Mouse (Mus musculus): ENCODE data around the gene Pak1.
"Not testable (repeated sequence)": the region's sequence is repeated elsewhere in the genome, so short reads cannot be mapped to it uniquely, and the experiment has no call there.

Gene Pak1

GRCm38 (mm10) chr7:97849557-97849956 is 61.2 kb downstream of the Pak1 start:
- DNase-seq (ENCODE audit: low read depth) = not testable (repeated sequence)

GRCm38 (mm10) chr7:97850331-97850730 is 62.0 kb downstream of the Pak1 start:
- DNase-seq (ENCODE audit: low read depth) = no peak

GRCm38 (mm10) chr7:97863512-97863911 is 75.2 kb downstream of the Pak1 start:
- DNase-seq (ENCODE audit: low read depth) = no peak

- no peak for DNase-seq (ENCODE audit: low read depth)
Observed at GRCm38 (mm10) chr7:97864531-97864930, 76.2 kb downstream of the Pak1 start.

GRCm38 (mm10) chr7:97867866-97868265 is 79.5 kb downstream of the Pak1 start:
- DNase-seq (ENCODE audit: low read depth) = no peak

- no peak for DNase-seq (ENCODE audit: low read depth)
Observed at GRCm38 (mm10) chr7:97868766-97869165, 80.4 kb downstream of the Pak1 start.

GRCm38 (mm10) chr7:97872396-97872795 is 84.1 kb downstream of the Pak1 start:
- DNase-seq (ENCODE audit: low read depth) = no peak

- no peak for DNase-seq (ENCODE audit: low read depth)
Observed at GRCm38 (mm10) chr7:97873317-97873716, 85.0 kb downstream of the Pak1 start.

- DNase-seq (ENCODE audit: low read depth) = no peak
Observed at GRCm38 (mm10) chr7:97877846-97878538, 89.7 kb downstream of the Pak1 start.

- DNase-seq (ENCODE audit: low read depth) = no peak
Observed at GRCm38 (mm10) chr7:97911646-97912045, 123.3 kb downstream of the Pak1 start.

- no peak for DNase-seq (ENCODE audit: low read depth)
Observed at GRCm38 (mm10) chr7:97914833-97915516, 126.6 kb downstream of the Pak1 start.

GRCm38 (mm10) chr7:97919742-97920141 is 131.4 kb downstream of the Pak1 start, which contains the start of gene Gdpd4:
Gdpd4 (plus strand) TSS chr7:97919955.
- no peak for DNase-seq (ENCODE audit: low read depth)

- DNase-seq (ENCODE audit: low read depth) = peak; percentile 21
Observed at GRCm38 (mm10) chr7:97925819-97926218, 137.5 kb downstream of the Pak1 start.

- no peak for DNase-seq (ENCODE audit: low read depth)
Observed at GRCm38 (mm10) chr7:97926978-97927377, 138.6 kb downstream of the Pak1 start.

- DNase-seq (ENCODE audit: low read depth) = no peak
Observed at GRCm38 (mm10) chr7:97944485-97944884, 156.1 kb downstream of the Pak1 start.

All from 416B (cell line).